Mouse (Mus musculus) spleen, adult 2 months (tissue): ENCODE measurements around the gene Zfp853. TPM values are rescaled to one million over a fixed set of nuclear protein-coding genes. Genes with fewer than 3 reads are reported as not detected.
A peak's percentile ranks its signal among the peaks of the same experiment; 100 is the strongest.

Experiments used
- DNase-seq, 2 experiments: peaks; one replicate each; pipeline versions ENCODE4 v3.0.0 to v3.0.0-alpha.2; 2012 to 2021; ENCODE audit warnings: low spot score in 2 of 2, low read depth in 1 of 2
- H3K27ac ChIP-seq: fragments of 200-500 bp; 2 replicates; pipeline ENCODE4 v1.5.1; 2012; ENCODE audit warnings: low read length, inconsistent platforms; ENCODE audit not compliant: insufficient read depth
- H3K27me3 ChIP-seq: fragments of 200-500 bp; 2 replicates; pipeline ENCODE4 v1.6.1; 2012; ENCODE audit warnings: mild to moderate bottlenecking, moderate library complexity, low read length, inconsistent platforms; ENCODE audit not compliant: control insufficient read depth, insufficient read depth
- H3K36me3 ChIP-seq: fragments of 200-500 bp; 2 replicates; pipeline ENCODE4 v1.6.1; 2012; ENCODE audit warnings: mild to moderate bottlenecking, low read length, inconsistent platforms; ENCODE audit not compliant: control insufficient read depth, insufficient read depth
- H3K4me1 ChIP-seq: fragments of 200-500 bp; 2 replicates; pipeline ENCODE4 v1.6.1; 2011; ENCODE audit warnings: inconsistent platforms; ENCODE audit not compliant: control insufficient read depth, insufficient read depth, insufficient read length
- H3K4me3 ChIP-seq: fragments of 200-500 bp; 2 replicates; pipeline ENCODE4 v1.5.1; 2011; ENCODE audit warnings: mild to moderate bottlenecking, inconsistent platforms; ENCODE audit not compliant: insufficient read depth, insufficient read length; ENCODE audit errors: extremely low read depth
- CTCF ChIP-seq: fragments of 200-500 bp; IDR thresholded peaks from 2 replicates; pipeline ENCODE4 v1.5.1; 2011; ENCODE audit warnings: mild to moderate bottlenecking, inconsistent platforms; ENCODE audit not compliant: insufficient read depth, insufficient read length, insufficient replicate concordance; ENCODE audit errors: extremely low read depth
- POLR2A ChIP-seq: fragments of 200-500 bp; IDR thresholded peaks from 2 replicates; pipeline ENCODE4 v1.6.1; 2011; ENCODE audit warnings: low read depth, low read length, inconsistent platforms
- WGBS: fragments of 180-500 bp; shearing (Covaris S2); methylation state at CpG from one replicate; pipeline ENCODE4 v1.1.7; 2018; 5-methylcytosine and 5-hydroxymethylcytosine counted together
- polyA plus RNA-seq: library from polyadenylated mRNA; depleted of rRNA; stranded (reverse); fragments of >200 nt; gene quantifications from 2 replicates; pipeline ENCODE4 v1.2.3, GENCODE M21; 2012

Gene Zfp853
- polyA plus RNA-seq, 1 experiment: 0.91 TPM

- no peak for DNase-seq
- Histone ChIP-seq H3K27ac (no peak overlapping the region), H3K27me3 (no peaks in the 10 kb centered on the region), H3K36me3 (peaks cover 23% of the 10 kb centered on the region), H3K4me3 (no peak overlapping the region), H3K4me1 (peaks cover 4% of the 10 kb centered on the region; the same call in 1 of the 2 replicates)
- TF ChIP-seq CTCF (no peak), POLR2A (no peak)
- 55% methylated on average over 8 of the region's 8 CpGs for WGBS
These were observed 23.8 kb upstream of the Zfp853 start for GRCm38 (mm10) chr5:143317288-143317610.

GRCm38 (mm10) chr5:143316605-143317287, 23.3 kb upstream of the Zfp853 start:
- H3K36me3 ChIP-seq: peaks cover 18% of the 10 kb centered on the region
- DNase-seq: no peak
- H3K27ac ChIP-seq: no peak overlapping the region
- no peaks in the 10 kb centered on the region for H3K27me3 ChIP-seq
- TF ChIP-seq POLR2A: no peak
- TF ChIP-seq CTCF: no peak
- WGBS: 93% methylated on average over 5 of the region's 5 CpGs
- no peak overlapping the region for H3K4me3 ChIP-seq
- H3K4me1 ChIP-seq: peaks cover 4% of the 10 kb centered on the region; the same call in 1 of the 2 replicates

GRCm38 (mm10) chr5:143315514-143315888, 22.1 kb upstream of the Zfp853 start:
- Histone ChIP-seq H3K27me3 (no peaks in the 10 kb centered on the region), H3K27ac (no peak overlapping the region), H3K4me1 (peaks cover 4% of the 10 kb centered on the region; the same call in 1 of the 2 replicates), H3K4me3 (no peak overlapping the region), H3K36me3 (peaks cover 20% of the 10 kb centered on the region)
- no peak for TF ChIP-seq CTCF
- no peak for TF ChIP-seq POLR2A
- WGBS: 27% methylated on average over 8 of the region's 8 CpGs
- no peak for DNase-seq

GRCm38 (mm10) chr5:143314730-143315513, 21.5 kb upstream of the Zfp853 start, which contains the start of gene E130309D02Rik:
Gene E130309D02Rik, minus strand, starts transcription at chr5:143315360.
- DNase-seq: peak; percentile 67 to 85
- Histone ChIP-seq H3K4me1 (peaks cover 4% of the 10 kb centered on the region; the same call in 1 of the 2 replicates), H3K36me3 (peaks cover 19% of the 10 kb centered on the region), H3K27ac (peak within 1 kb of the TSS; percentile 97), H3K27me3 (no peaks in the 10 kb centered on the region), H3K4me3 (peak within 1 kb of the TSS; percentile 73)
- TF ChIP-seq CTCF (peak; percentile 93), POLR2A (peak; percentile 28; the same call in 1 of the 2 replicates)
- WGBS: under 1% methylated on average over 101 of the region's 101 CpGs

GRCm38 (mm10) chr5:143314183-143314729, 20.8 kb upstream of the Zfp853 start:
- peak overlapping the region; percentile 97 for H3K27ac ChIP-seq
- WGBS: 16% methylated on average over 16 of the region's 16 CpGs
- peaks cover 22% of the 10 kb centered on the region for H3K36me3 ChIP-seq
- no peak for DNase-seq
- H3K4me3 ChIP-seq: peak overlapping the region; percentile 73
- no peaks in the 10 kb centered on the region for H3K27me3 ChIP-seq
- no peak for TF ChIP-seq POLR2A
- TF ChIP-seq CTCF: no peak
- H3K4me1 ChIP-seq: peaks cover 4% of the 10 kb centered on the region; the same call in 1 of the 2 replicates

- no peak overlapping the region for H3K27ac ChIP-seq
- 53% methylated on average over 8 of the region's 8 CpGs for WGBS
- no peaks in the 10 kb centered on the region for H3K27me3 ChIP-seq
- peaks cover 4% of the 10 kb centered on the region; the same call in 1 of the 2 replicates for H3K4me1 ChIP-seq
- peaks cover 33% of the 10 kb centered on the region for H3K36me3 ChIP-seq
- DNase-seq: peak; percentile 68 to 74
- H3K4me3 ChIP-seq: no peak overlapping the region
- TF ChIP-seq POLR2A: no peak
- TF ChIP-seq CTCF: peak; percentile 73
These were observed 18.5 kb upstream of the Zfp853 start for GRCm38 (mm10) chr5:143311886-143312285.
